Mouse (Mus musculus) megakaryocyte, embryonic 14.5 days (primary cell): ENCODE measurements at regions not wholly inside any gene's neighbourhood (a gene's known extent, or its start where the extent isn't known, plus 50 kb on each side); places are given as distances from the start of the nearest gene placed in this dataset.

ENCODE experiments used
- FLI1 ChIP-seq: IDR thresholded peaks from 2 replicates; pipeline ENCODE4 v1.6.1; 2012; ENCODE audit warnings: low read length, inconsistent platforms, mixed read lengths
- GATA1 ChIP-seq: IDR thresholded peaks from 3 replicates; pipeline ENCODE4 v1.6.1; 2012; ENCODE audit warnings: mixed read lengths, low read length, inconsistent platforms, borderline replicate concordance

- no peak for TF ChIP-seq GATA1
- no peak for TF ChIP-seq FLI1
Measured at GRCm38 (mm10) chr5:64710968-64711367, 92.2 kb upstream of the Klf3 start.
